Mouse (Mus musculus) heart, postnatal 0 days (tissue): ENCODE data around the gene Luc7l3.

Experiments
- CTCF ChIP-seq: IDR thresholded peaks from 2 replicates; pipeline ENCODE4 v1.5.1; 2016; ENCODE audit warnings: antibody characterized with exemption, control low read depth, low read depth
- EP300 ChIP-seq: IDR thresholded peaks from 2 replicates; pipeline ENCODE4 v1.6.1; 2016; ENCODE audit warnings: antibody characterized with exemption, low read depth

GRCm38 (mm10) chr11:94316528-94316927 lies 5.3 kb downstream of the Luc7l3 start:
- TF ChIP-seq CTCF (no peak), EP300 (no peak)
